Mouse (Mus musculus) granulocyte monocyte progenitor cell, adult 5-6 weeks (primary cell): ENCODE results near the gene Amn1. TPM values are rescaled to one million over a fixed set of nuclear protein-coding genes. Genes with fewer than 3 reads are reported as not detected.
"Not testable (repeated sequence)": the region's sequence is repeated elsewhere in the genome, so short reads cannot be mapped to it uniquely, and the experiment has no call there.

Source experiments
- ATAC-seq: replicated peaks from 2 replicates; pipeline ENCODE4 v1.8.0; 2016; ENCODE audit warnings: mild to moderate bottlenecking, moderate TSS enrichment, inconsistent platforms; ENCODE audit not compliant: poor library complexity, severe bottlenecking
- total RNA-seq, 2 experiments: library from RNA; stranded (forward) in 1 of 2; stranded (reverse) in 1 of 2; fragments of 200-712, 200-1000 nt in 1 of 2; fragments of >200 nt in 1 of 2; fragmentation: Nextera tagmentation in 1 of 2; gene quantifications; 2 replicates each; pipeline ENCODE4 v1.2.3; 2014 to 2017

Amn1 gene
- total RNA-seq (2014; fragmentation: Nextera tagmentation) (5.3 and 10.1 TPM in 2 replicates), total RNA-seq (2017) (6.1 and 8.7 TPM in 2 replicates)

DNA sequence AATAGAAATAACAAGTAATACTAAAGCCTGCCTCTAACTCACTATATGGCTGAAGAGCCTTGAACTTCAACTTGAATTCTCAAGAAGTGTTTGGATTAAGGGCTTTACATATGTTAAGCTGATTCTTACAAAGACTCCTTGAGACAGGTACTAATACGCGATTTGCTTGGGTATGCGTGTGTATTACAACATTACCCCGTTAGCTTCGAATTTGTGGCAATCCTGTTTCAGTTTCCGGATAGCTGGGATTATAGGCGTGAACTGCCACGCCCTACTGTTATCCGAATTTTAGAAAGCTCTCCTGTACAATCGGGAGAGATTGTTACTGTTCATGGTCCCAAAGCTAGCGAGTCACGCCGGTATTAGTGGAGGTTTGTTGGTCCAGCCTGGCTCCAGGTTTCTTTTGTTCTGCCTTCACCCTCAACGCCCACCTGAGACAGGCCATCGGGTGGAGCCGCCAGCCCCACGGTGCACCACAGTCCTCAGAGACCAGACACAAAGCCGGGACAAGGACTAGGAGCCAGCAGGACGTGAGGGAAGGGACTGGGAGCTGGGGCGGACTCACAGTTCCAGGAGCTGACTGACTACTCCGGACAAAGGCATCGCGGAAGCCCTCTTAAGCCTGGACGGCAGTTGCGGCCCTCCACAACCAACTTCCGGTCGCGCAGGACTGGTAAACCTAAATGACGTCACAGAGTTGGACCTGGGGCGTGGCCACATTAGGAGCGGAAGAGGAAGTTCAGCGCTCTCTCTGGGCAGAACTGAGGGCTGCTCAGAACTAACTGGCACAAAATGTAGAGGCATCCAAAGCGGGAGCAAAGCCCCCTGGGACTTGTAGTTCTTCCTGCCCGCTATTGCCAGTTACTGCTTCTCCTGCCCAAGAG is at the start of gene Amn1:
TSS of gene Amn1 (minus strand) at position 672 of the 884 bp plus-strand sequence.
- peak; percentile 83 for ATAC-seq

GRCm38 (mm10) chr6:149236807-149237206 is 48.3 kb upstream of the Amn1 start:
- no peak for ATAC-seq

DNA sequence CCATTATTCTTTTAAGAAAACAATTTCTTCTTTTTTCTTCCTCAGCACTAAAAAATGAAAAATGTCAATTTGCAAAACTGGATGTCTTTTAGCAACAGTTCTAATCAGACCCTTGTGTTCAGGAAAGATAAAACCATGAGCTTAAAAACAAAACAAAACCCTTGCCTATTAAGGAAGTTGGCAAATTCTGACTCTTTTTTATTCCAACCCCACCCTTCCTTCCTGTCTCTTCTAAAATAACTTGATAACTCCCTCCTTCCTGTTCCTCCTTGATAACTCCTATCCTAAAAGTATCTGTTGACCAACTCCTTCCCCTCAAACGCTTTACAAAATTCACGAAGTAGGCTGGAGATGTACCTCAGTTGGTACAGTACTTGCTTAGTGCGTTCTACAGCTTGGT is 45.4 kb upstream of the Amn1 start:
- ATAC-seq = peak; percentile 93

DNA sequence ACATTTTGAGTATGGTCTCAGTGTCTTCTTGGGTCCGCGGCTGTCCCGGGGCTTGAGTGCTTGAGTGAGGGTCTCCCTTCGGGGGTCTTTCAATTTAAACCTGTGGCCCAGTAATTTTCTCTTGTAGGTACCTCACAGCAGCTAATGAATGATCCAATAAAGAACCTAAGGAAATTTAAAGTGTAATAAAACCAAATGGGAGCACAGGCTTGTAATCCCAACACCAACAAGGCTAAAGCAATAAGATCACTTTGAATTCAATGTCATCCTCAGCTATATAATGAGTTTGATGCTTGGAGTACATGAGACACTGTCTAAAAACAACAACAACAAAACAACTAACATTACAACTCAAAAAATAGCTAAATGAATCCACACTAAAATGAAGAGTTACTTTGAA is 36.2 kb upstream of the Amn1 start:
- ATAC-seq = no peak

DNA sequence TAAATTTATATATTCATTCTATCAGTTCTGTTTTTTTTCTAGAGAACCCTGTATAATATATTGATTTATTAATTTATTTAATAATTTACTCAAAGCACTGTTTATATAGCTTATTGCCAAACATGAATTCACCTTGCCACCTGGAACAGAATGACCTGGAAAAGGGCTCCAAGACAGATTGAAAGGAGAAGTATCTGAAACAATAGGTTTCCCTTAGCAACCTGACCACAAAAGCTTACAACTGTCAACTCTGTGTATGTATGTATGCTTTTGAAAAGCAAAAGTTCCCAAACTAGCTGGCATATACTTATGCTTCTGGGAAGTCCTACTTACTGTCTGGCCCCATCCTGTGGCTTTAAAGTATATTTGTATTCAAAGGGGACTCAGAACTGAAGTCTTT is 32.8 kb upstream of the Amn1 start:
- peak; percentile 68 for ATAC-seq

DNA sequence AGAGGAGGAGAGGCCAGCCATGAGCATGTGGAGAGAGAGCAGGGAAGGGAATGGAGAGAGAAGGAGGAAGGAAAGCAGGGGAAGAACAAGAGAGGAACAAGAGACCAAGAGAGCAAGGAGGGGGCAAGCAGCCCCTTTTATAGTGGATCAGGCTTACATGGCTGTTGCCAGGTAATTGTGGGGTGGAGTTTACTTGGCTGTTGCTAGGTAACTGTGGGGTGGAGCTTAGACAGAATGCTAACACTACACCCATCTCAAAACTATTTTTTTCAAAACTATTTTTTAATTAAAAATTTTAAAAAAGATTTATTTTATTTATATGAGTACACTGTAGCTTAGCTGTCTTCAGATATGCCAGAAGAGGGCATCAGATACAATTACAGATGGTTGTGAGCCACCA is 10.1 kb upstream of the Amn1 start:
- no peak for ATAC-seq

DNA sequence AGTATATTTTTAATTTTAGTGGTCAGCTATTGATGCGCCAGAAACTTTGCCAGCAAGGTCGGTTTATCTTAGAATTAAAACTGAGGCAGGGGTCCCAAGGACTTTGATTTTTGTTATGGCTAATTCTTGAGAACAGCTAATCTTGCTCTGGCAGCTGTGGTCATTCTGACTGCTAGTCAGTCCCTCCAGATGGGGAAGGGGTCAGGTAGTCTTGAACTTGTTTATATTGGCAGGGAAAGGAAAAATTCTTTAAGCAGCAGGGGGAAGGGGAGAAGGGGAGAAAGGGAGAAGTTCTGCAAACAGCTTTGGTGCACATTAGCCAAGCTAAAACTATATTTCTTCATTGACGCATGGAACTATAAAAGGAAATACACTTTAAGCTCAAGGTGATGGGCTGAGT is 8.6 kb upstream of the Amn1 start:
- no peak for ATAC-seq

DNA sequence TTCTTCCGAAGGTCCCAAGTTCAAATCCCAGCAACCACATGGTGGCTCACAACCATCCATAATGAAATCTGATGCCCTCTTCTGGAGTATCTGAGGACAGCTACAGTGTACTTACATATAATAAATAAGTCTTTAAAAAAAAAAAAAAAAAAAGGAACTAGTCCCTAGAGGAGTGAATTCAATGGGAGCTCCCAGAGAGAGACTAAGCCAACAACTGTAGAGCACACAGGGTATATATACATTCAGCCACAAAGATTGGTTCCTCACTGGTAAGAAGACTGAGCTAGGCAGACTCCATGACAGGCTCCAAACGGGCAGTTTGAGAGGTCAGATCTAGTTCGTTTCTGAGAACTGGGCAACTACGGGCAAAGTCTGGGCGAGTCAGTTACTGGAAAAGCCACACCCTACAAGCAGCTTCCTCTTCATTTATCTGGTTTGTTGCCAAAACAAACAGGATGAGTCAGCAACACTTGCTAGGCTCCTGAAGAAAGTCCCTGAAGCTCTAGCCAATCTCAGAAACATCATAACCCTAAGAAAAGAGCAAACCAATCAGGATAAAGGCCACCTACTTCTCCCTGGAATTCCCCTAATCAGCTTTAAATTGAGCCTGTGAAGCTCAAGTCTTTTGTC is 4.9 kb upstream of the Amn1 start:
- ATAC-seq = peak; percentile 84

- not testable (repeated sequence) for ATAC-seq
Observed at GRCm38 (mm10) chr6:149191951-149192350, 3.4 kb upstream of the Amn1 start.

DNA sequence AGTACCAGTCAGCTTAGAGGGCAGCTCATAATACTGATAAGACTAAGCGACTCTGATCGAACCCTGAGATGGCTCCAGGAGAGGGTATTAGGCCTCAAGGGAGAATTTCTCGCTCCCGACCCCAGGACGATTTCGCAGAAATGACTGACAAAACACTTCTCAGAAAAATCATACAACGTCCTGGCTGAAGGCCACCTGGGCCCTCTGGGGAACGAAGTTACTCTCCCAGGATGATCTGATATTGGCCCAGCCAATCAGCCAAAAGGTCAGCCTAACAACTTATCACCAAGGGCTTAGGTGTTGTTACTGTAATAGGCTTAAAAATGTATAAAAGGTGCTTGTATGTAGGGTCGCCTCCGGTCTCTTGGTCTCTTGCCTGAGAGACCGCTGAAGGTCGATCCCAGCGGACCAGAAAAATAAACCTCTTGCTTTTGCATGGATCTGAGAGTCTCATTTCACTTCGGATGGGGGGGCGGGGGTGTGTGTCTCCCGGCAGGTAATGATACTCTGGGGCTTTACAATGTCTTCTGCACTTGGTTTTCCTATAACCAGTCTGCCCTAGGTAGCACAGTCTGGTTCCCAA is 919 bp upstream of the Amn1 start:
- no peak for ATAC-seq

GRCm38 (mm10) chr6:149188925-149189257 is 379 bp upstream of the Amn1 start:
- ATAC-seq = no peak

- ATAC-seq = no peak
Observed at GRCm38 (mm10) chr6:149187371-149187770, 1.1 kb downstream of the Amn1 start.

DNA sequence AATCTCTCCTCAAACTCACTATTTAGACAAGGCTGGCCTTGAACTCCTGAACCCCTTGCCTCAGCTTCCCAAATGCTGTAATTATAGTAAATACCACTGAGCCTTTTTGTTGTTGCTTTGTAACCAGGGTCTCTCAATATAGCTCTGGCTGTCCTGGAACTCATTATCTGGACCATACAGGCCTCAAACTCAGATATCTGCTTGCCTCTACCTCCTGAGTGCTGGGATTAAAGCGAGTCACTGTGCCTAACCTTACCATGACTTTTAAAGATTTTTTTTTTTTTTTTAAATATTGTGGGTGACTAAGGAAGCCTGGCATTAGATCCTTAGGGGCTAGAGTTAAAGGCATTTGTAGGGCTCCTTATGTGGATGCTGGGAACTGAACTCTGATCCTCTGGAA is 4.5 kb downstream of the Amn1 start:
- ATAC-seq = no peak

GRCm38 (mm10) chr6:149179064-149179463 is 9.4 kb downstream of the Amn1 start:
- ATAC-seq = no peak

DNA sequence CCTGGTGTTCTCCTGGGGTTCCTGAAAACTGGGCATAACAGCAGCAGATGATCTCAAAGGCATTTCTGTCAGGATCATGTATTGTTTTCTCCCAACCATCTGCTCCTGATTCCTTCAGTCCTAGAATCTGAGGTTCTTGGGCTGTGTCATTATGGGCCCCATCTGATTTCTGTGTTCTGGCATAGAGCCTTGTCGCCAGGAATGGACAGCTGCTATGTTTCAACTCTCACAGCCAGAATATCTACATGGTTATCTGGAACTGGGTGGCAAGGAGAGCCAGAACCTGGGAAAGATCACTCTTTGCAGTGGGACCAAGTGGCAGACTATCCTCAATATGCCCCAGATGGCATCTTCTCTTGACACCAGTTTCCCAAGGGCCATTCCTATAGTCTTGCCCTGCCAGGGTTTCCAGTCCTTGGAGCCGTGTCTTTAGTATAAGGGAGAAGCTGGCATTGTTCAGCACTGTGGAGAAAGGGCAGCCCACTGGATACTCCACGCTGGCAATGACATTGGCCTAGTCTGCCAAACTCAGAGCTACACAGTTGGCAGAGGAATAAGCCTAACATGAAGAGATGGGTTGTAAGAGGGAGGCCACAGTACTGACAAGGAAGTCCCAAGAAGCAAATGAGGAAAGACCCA is 13.5 kb downstream of the Amn1 start:
- no peak for ATAC-seq

- ATAC-seq = peak; percentile 58
Observed at GRCm38 (mm10) chr6:149173831-149174625, 14.5 kb downstream of the Amn1 start.

- ATAC-seq = not testable (repeated sequence)
Observed at GRCm38 (mm10) chr6:149169965-149170364, 18.5 kb downstream of the Amn1 start.

GRCm38 (mm10) chr6:149168436-149168835 is 20.1 kb downstream of the Amn1 start:
- no peak for ATAC-seq

DNA sequence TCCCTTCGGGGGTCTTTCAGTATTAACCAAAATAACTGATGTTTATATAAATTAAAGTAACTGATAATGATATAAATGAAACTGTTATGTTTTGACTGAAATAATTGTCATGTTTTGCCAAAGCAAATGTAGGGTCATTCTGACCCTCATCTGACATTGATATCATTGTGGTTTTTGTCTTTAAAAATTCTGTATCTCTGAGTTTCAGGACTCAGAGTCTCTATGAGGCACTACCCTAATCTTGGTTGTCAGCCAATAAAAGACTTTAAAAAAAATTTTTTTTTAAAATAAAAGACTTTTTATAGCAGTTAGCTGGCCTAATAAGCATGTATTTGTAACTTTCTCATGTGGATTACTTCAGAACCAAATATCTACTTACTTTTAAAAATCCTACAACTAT is 20.8 kb downstream of the Amn1 start:
- no peak for ATAC-seq

DNA sequence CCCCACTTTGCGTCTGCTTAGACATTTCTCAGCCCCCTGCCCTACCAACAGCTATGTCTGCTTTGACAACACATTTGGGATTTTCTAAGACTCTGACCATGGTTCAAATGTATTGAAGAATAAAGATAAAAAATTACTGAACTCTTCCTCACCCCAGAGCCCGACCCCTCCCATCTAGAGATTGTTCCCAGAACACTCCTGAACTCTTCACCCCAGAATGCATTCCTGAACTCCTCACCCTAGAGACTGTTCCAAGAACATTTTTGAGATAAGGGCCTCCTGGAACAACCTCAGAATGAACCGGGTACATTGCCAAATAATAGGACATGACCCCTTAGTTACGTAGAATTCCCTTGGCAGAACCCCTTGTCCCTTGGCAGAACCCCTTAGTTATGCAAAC is 21.5 kb downstream of the Amn1 start:
- ATAC-seq = not testable (repeated sequence)
